Mouse (Mus musculus) macrophage (primary cell): Measurements from ENCODE around the gene Pdp2. TPM values are rescaled to one million over a fixed set of nuclear protein-coding genes. Genes with fewer than 3 reads are reported as not detected.
A peak's percentile ranks its signal among the peaks of the same experiment; 100 is the strongest.
"Not testable (repeated sequence)": the region's sequence is repeated elsewhere in the genome, so short reads cannot be mapped to it uniquely, and the experiment has no call there.

ENCODE experiments used
- H3K27ac ChIP-seq: fragments of 350-480 bp; formaldehyde crosslinking; 2 replicates; pipeline ENCODE4 v1.9.0; 2021
- H3K36me3 ChIP-seq: fragments of 350-480 bp; formaldehyde crosslinking; 2 replicates; pipeline ENCODE4 v1.9.0; 2021; ENCODE audit errors: inconsistent target
- H3K4me3 ChIP-seq: fragments of 350-480 bp; formaldehyde crosslinking; 2 replicates; pipeline ENCODE4 v1.9.0; 2021; ENCODE audit errors: inconsistent target
- H3K79me2 ChIP-seq: fragments of 350-480 bp; formaldehyde crosslinking; 2 replicates; pipeline ENCODE4 v1.9.0; 2021; ENCODE audit errors: inconsistent target
- whole genome bisulfite sequencing: methylation state at CpG from one replicate; pipeline ENCODE4 v1.1.7; 2026; ENCODE audit warnings: inconsistent platforms; ENCODE audit not compliant: missing documents; 5-methylcytosine and 5-hydroxymethylcytosine counted together
- polyA plus RNA-seq: library from polyadenylated mRNA; stranded (reverse); fragments of 250-400 nt; gene quantifications from 3 replicates; pipeline ENCODE4 v1.2.4, GENCODE M21; 2018; ENCODE audit warnings: inconsistent platforms

The Pdp2 gene
- polyA plus RNA-seq, 1 experiment from 2014 or later, result 6.2 TPM

DNA sequence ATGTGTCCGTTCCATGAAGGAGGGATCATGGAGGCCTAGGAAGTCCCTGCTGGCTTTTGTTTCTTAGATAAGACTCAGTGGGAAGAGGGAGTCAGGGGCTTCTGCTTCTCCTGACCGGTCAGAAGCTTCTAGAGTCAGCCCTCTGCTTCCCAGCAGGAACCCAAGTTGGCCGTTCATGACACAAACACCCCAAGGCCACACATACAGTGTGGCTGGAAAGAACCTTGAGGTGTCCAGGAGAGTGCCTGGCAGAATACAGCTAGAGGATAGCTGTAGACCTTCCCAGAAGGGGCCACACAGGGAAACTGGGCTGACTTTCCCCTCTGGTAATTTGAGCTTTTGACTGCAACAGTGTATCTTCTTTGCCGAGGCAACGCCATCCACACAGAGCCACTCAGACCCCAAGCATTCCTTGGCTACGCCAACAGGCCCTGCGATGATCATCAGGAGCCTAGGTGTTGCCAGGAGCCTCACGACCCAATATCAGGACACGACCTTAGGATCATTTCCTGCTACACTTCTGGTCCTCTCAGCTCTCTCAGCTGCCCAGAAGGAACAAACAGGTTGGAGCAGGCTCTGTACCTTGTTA, 42.0 kb downstream of the Pdp2 start:
- no peak overlapping the region for H3K4me3 ChIP-seq
- no peaks in the 10 kb centered on the region for H3K79me2 ChIP-seq
- WGBS, result 91% methylated on average over 9 of the region's 9 CpGs
- H3K36me3 ChIP-seq, result no peaks in the 10 kb centered on the region
- H3K27ac ChIP-seq, result no peak overlapping the region

GRCm38 (mm10) chr8:104635004-104635710, 43.9 kb downstream of the Pdp2 start:
- WGBS, result 95% methylated on average over 3 of the region's 3 CpGs
- Histone ChIP-seq H3K4me3 (no peak overlapping the region), H3K27ac (no peak overlapping the region), H3K79me2 (peaks cover 4% of the 10 kb centered on the region), H3K36me3 (0 out of 2 replicates have a peak, but pooled peaks cover 13% of the 10 kb centered on the region)

- no peak overlapping the region for H3K4me3 ChIP-seq
- H3K36me3 ChIP-seq, result 0 out of 2 replicates have a peak, but pooled peaks cover 13% of the 10 kb centered on the region
- peaks cover 21% of the 10 kb centered on the region for H3K79me2 ChIP-seq
- no peak overlapping the region for H3K27ac ChIP-seq
- 70% methylated on average over 6 of the region's 6 CpGs for WGBS
Observed at GRCm38 (mm10) chr8:104638010-104638409, 46.8 kb downstream of the Pdp2 start.

- WGBS, result 90% methylated on average over 7 of the region's 7 CpGs
- Histone ChIP-seq H3K36me3 (0 out of 2 replicates have a peak, but pooled peaks cover 13% of the 10 kb centered on the region), H3K27ac (no peak overlapping the region), H3K79me2 (peaks cover 21% of the 10 kb centered on the region), H3K4me3 (peak overlapping the region; percentile 90)
Observed at GRCm38 (mm10) chr8:104640241-104640640, 49.0 kb downstream of the Pdp2 start.

DNA sequence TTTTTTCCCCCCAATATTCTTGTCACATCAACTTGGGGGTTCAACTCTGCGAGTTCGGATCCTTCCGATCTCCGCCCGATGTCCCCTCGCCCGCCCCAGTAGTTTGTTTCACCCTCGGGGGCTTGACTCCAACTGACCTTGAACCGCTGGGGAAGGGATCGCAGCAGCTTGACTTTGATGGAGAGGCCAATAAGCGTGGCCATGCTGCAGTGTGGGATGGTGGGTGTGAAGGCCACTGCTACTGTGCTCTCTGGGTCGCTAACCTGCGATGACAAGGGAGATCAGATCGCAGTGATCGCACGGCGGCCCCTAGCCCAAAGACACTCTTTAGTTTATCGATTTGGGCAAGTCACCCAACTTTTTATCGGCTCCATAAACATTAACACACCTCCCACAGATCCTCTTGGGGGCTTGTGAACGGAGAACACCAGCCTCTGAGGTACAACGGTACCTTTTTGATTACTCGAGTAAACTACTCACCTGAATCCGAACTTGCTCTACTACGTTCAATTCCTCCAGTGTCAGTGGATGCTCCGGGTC, 49.6 kb downstream of the Pdp2 start:
- Histone ChIP-seq H3K27ac (peak overlapping the region; percentile 82), H3K36me3 (0 out of 2 replicates have a peak, but pooled peaks cover 13% of the 10 kb centered on the region)
- 26% methylated on average over 25 of the region's 25 CpGs for WGBS

GRCm38 (mm10) chr8:104641426-104642323, 50.4 kb downstream of the Pdp2 start, which contains the start of gene Ciao2b:
Gene Ciao2b, minus strand, starts transcription at chr8:104641965.
- 1% methylated on average over 66 of the region's 66 CpGs for WGBS
- Histone ChIP-seq H3K4me3 (peak within 1 kb of the TSS; percentile 90), H3K79me2 (peaks cover 21% of the 10 kb centered on the region), H3K27ac (peak within 1 kb of the TSS; percentile 82), H3K36me3 (0 out of 2 replicates have a peak, but pooled peaks cover 13% of the 10 kb centered on the region)

More for the DNA sequence above, 49.6 kb downstream of the Pdp2 start:
- peak overlapping the region; percentile 90 for H3K4me3 ChIP-seq
- peaks cover 21% of the 10 kb centered on the region for H3K79me2 ChIP-seq

- Histone ChIP-seq H3K36me3 (0 out of 2 replicates have a peak, but pooled peaks cover 13% of the 10 kb centered on the region), H3K27ac (peak overlapping the region; percentile 82), H3K79me2 (peaks cover 21% of the 10 kb centered on the region), H3K4me3 (peak overlapping the region; percentile 90)
- WGBS, result 82% methylated on average over 6 of the region's 6 CpGs
Observed at GRCm38 (mm10) chr8:104642324-104642654, 51.0 kb downstream of the Pdp2 start.

GRCm38 (mm10) chr8:104644187-104644586, 52.9 kb downstream of the Pdp2 start:
- WGBS, result 71% methylated on average over 3 of the region's 3 CpGs
- H3K36me3 ChIP-seq, H3K27ac ChIP-seq, H3K4me3 ChIP-seq: not testable (repeated sequence)
- peaks cover 21% of the 10 kb centered on the region for H3K79me2 ChIP-seq

Other genes with a start within 250 kb of the Pdp2 start
- 7.3 to 11.9 TPM (median 9.5 TPM) in 3 replicates for gene Cmtm4, start 195.6 kb upstream of the Pdp2 start, polyA plus RNA-seq
- gene Dync1li2, start 148.4 kb upstream of the Pdp2 start, polyA plus RNA-seq, result 33.1 to 37.5 TPM (median 36.4 TPM) in 3 replicates
- not detected in 3 replicates for gene Terb1, start 81.5 kb upstream of the Pdp2 start, polyA plus RNA-seq
- gene Nae1, start 56.8 kb upstream of the Pdp2 start, polyA plus RNA-seq, result 28.5 to 70.6 TPM (median 35.2 TPM) in 3 replicates
- gene Car7, start 56.8 kb upstream of the Pdp2 start, polyA plus RNA-seq, result 0.32 to 0.81 TPM (median 0.33 TPM) in 3 replicates
- not detected in 3 replicates for gene Cdh16, start 32.9 kb downstream of the Pdp2 start, polyA plus RNA-seq
- 2.3 to 7.2 TPM (median 2.7 TPM) in 3 replicates for gene Rrad, start 39.9 kb downstream of the Pdp2 start, polyA plus RNA-seq
- 33.8 to 37.1 TPM (median 34.4 TPM) in 3 replicates for gene Ciao2b, start 50.5 kb downstream of the Pdp2 start, polyA plus RNA-seq
- gene Ces2a, start 142.6 kb downstream of the Pdp2 start, polyA plus RNA-seq, result not detected in 3 replicates
- gene Ces2b, start 240.1 kb downstream of the Pdp2 start, polyA plus RNA-seq, result not detected in 3 replicates